10 mouse cellular contexts compared by ENCODE assay signal in the genomic region with DNA sequence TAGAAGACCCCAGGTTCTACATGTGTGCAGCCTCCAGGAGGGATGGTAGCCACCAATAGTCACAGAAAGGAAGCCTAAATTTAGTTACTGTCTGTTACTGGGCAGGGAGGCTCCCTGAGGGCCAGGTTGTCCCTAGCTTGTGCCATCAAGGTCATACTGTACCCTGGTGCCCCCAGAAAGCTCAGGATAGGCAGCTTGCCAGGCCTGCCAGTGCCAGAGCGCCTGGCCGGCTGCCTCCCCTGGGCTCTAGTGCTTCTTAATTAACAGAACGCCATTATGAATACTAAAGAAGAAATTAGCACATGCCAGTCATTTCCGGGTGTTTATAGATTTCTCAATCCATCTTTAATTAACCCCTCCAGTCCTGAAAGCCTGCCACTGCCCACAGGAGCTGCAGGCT.
A peak's percentile ranks its signal among the peaks of the same experiment; 100 is the strongest.
DNase-seq lines count a peak whose midpoint lies in the region; ATAC-seq and TF ChIP-seq lines count a peak whose summit lies in the region.
"Had no signal": no experiment of that assay in that cellular context is flagged by ENCODE, and none has a peak within 500 bp of the region (broad histone marks: within the 10 kb centered on the region; RNA-seq: fewer than 3 reads in every experiment).

No protein-coding gene starts in this region.

- no peaks in the 10 kb centered on the region; the same call in 1 of the 2 replicates for H3K4me1 ChIP-seq in heart, adult 2 months (ENCODE audit: control insufficient read depth, insufficient read depth, low read length)
- no peaks in the 10 kb centered on the region for H3K4me1 ChIP-seq in heart, embryonic 12.5 days (replicated peaks)
- H3K4me1 ChIP-seq in forebrain, embryonic 14.5 days (ENCODE audit: control insufficient read depth, insufficient read depth, low read length): peaks cover 13% of the 10 kb centered on the region
- no peaks in the 10 kb centered on the region for H3K4me1 ChIP-seq in midbrain, postnatal 0 days (ENCODE audit: insufficient read depth, low read length)

- H3K79me2 ChIP-seq in heart, adult 2 months (replicated peaks; ENCODE audit: control insufficient read depth, insufficient read depth, low read length): no peaks in the 10 kb centered on the region

- 0 out of 2 replicates have a peak, but pooled peaks have one; percentile 29 for TF ChIP-seq EP300 in heart, adult 2 months (IDR thresholded peaks at IDR 0.05; ENCODE audit: insufficient read depth, low read depth, low read length)

- H3K9me3 ChIP-seq in heart, embryonic 12.5 days (replicated peaks): no peaks in the 10 kb centered on the region
- H3K9me3 ChIP-seq in forebrain, embryonic 14.5 days (replicated peaks; ENCODE audit: control insufficient read depth, low read length): no peaks in the 10 kb centered on the region
- no peaks in the 10 kb centered on the region for H3K9me3 ChIP-seq in midbrain, postnatal 0 days (ENCODE audit: low read length)

- H3K4me3 ChIP-seq in heart, adult 2 months: no peak overlapping the region
- no peak overlapping the region for H3K4me3 ChIP-seq in heart, embryonic 12.5 days
- H3K4me3 ChIP-seq in forebrain, embryonic 14.5 days (ENCODE audit: low read depth, low read length): no peak overlapping the region
- H3K4me3 ChIP-seq in midbrain, postnatal 0 days (ENCODE audit: low read depth, low read length): no peak overlapping the region

- H3K9ac ChIP-seq in heart, adult 2 months (ENCODE audit: low read depth, low read length): no peak overlapping the region
- no peak overlapping the region for H3K9ac ChIP-seq in heart, embryonic 12.5 days
- H3K9ac ChIP-seq in forebrain, embryonic 14.5 days (ENCODE audit: low read length): no peak overlapping the region
- no peak overlapping the region for H3K9ac ChIP-seq in midbrain, postnatal 0 days (replicated peaks; ENCODE audit: low read length, poor library complexity, severe bottlenecking)
- H3K9ac ChIP-seq: liver, embryonic 14.5 days had no signal

- H3K27ac ChIP-seq in heart, adult 2 months: no peak overlapping the region
- no peak overlapping the region for H3K27ac ChIP-seq in heart, embryonic 12.5 days (ENCODE audit: poor library complexity, severe bottlenecking)
- H3K27ac ChIP-seq in forebrain, embryonic 14.5 days (ENCODE audit: low read depth, low read length): no peak overlapping the region
- H3K27ac ChIP-seq in midbrain, postnatal 0 days (ENCODE audit: low read depth, low read length): no peak overlapping the region
- H3K27ac ChIP-seq: liver, embryonic 14.5 days had no signal

- H3K36me3 ChIP-seq in heart, adult 2 months (ENCODE audit: control insufficient read depth, insufficient read depth, low read length): no peaks in the 10 kb centered on the region
- H3K36me3 ChIP-seq in heart, embryonic 12.5 days: no peaks in the 10 kb centered on the region
- no peaks in the 10 kb centered on the region for H3K36me3 ChIP-seq in forebrain, embryonic 14.5 days (ENCODE audit: control insufficient read depth, insufficient read depth, low read length)
- no peaks in the 10 kb centered on the region for H3K36me3 ChIP-seq in midbrain, postnatal 0 days (ENCODE audit: insufficient read depth, low read length)

- peak; percentile 67 to 69 for DNase-seq in heart, adult 2 months
- peak; percentile 50 for DNase-seq in ovary, adult 18-20 months (ENCODE audit: low spot score)
- no peak for DNase-seq in ovary, postnatal 10 days (ENCODE audit: low spot score)
- DNase-seq in forebrain, embryonic 14.5 days (ENCODE audit: low spot score): peak; percentile 73
- DNase-seq in midbrain, postnatal 0 days (ENCODE audit: low spot score): peak; percentile 20
- no peak for DNase-seq in frontal cortex, postnatal 14 days (ENCODE audit: low spot score in 2 of 2)
- no peak for DNase-seq in gastrocnemius, postnatal 10 days
- DNase-seq: thymus, postnatal 4 days had no signal

- intact Hi-C loops in heart, adult 2 months (cut with DNase I): no loop called here

- WGBS in heart, adult 2 months: 48% methylated on average over 4 of the region's 4 CpGs
- WGBS in heart, embryonic 12.5 days: 72% methylated on average over 4 of the region's 4 CpGs
- WGBS in forebrain, embryonic 14.5 days: 11% methylated on average over 4 of the region's 4 CpGs
- 39% methylated on average over 4 of the region's 4 CpGs for WGBS in midbrain, postnatal 0 days

- no peak overlapping the region for H3K4me2 ChIP-seq in heart, embryonic 12.5 days
- no peak overlapping the region for H3K4me2 ChIP-seq in forebrain, embryonic 14.5 days (ENCODE audit: low read length)
- no peak overlapping the region for H3K4me2 ChIP-seq in midbrain, postnatal 0 days (ENCODE audit: low read depth, low read length, poor library complexity, severe bottlenecking)

- TF ChIP-seq CTCF in heart, adult 2 months (IDR thresholded peaks at IDR 0.05): no peak
- no peak for TF ChIP-seq CTCF in midbrain, postnatal 0 days (IDR thresholded peaks at IDR 0.05)

- no peaks in the 10 kb centered on the region for H3K27me3 ChIP-seq in heart, adult 2 months (ENCODE audit: control insufficient read depth, insufficient read depth, low read length)
- H3K27me3 ChIP-seq in heart, embryonic 12.5 days (replicated peaks): peaks cover 7% of the 10 kb centered on the region; the same call in 1 of the 2 replicates
- H3K27me3 ChIP-seq in forebrain, embryonic 14.5 days (replicated peaks; ENCODE audit: control insufficient read depth, insufficient read depth, low read length): 0 out of 2 replicates have a peak, but pooled peaks cover 2% of the 10 kb centered on the region
- no peaks in the 10 kb centered on the region for H3K27me3 ChIP-seq in midbrain, postnatal 0 days (ENCODE audit: insufficient read depth, low read length)

- ATAC-seq in heart, embryonic 12.5 days (ENCODE audit: insufficient number of reproducible peaks, low FRiP score): no peak
- peak; percentile 78 for ATAC-seq in forebrain, embryonic 14.5 days
- no peak for ATAC-seq in midbrain, postnatal 0 days (ENCODE audit: low FRiP score)

- TF ChIP-seq POLR2A in heart, adult 2 months (IDR thresholded peaks at IDR 0.05; ENCODE audit: insufficient read depth, low read depth, low read length): no peak

Comparison
In these comparisons a context has a peak if more than half of its experiments do, and no peak if none do; other contexts are left out.
1. DNase-seq: peak in heart, adult 2 months (2 of 2), ovary, adult 18-20 months (single experiment), forebrain, embryonic 14.5 days (single experiment) and midbrain, postnatal 0 days (single experiment); none in ovary, postnatal 10 days (single experiment), frontal cortex, postnatal 14 days (0 of 2) and gastrocnemius, postnatal 10 days (single experiment).